Mouse (Mus musculus): ENCODE results near the gene Alox12b.

Alox12b gene

DNA sequence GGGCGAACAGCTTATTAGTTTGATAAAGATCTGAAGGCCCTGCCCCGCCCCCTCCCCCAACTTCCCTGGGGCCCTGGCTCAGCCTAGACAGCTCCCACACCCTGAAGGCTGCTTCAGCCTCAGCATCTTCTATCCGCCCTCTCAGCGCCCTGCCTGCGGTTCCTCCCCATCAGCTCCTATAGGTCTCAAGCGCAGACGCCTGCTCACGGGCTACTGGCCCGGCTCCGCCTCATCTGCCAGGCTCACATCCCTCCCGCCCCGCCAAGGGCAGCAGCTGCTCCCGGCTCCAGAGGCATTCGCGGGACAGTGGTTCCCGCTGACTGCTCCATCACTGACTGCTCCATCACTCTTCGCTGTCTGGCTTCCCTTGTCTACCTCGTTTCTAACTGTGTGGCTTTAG, at the start of gene Alox12b:
Alox12b (plus strand) TSS at position 190 of the 400 bp plus-strand sequence.
- peak in 1 of 2 experiments; percentile 25 for DNase-seq (ENCODE audit: low spot score in 2 of 2)

DNA sequence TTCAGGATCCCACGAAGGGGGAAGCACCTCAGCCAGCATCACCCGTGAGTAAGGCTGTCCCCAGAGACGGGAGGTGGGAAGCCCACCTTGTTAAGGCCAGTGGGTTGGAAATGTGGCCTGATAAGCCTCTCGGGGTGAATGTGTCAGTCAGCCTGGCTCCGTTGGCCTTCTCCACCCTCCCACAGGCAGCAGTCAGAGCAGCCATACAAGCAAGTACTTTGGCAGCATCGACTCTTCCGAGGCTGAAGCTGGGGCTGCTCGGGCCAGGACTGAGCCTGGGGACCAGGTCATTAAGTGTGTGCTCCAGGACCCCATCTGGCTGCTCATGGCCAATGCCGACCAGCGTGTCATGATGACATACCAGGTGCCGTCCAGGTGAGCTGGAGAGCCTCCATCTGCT, 49.1 kb upstream of the Alox12b start:
- no peak for DNase-seq (ENCODE audit: low spot score in 2 of 2)

DNA sequence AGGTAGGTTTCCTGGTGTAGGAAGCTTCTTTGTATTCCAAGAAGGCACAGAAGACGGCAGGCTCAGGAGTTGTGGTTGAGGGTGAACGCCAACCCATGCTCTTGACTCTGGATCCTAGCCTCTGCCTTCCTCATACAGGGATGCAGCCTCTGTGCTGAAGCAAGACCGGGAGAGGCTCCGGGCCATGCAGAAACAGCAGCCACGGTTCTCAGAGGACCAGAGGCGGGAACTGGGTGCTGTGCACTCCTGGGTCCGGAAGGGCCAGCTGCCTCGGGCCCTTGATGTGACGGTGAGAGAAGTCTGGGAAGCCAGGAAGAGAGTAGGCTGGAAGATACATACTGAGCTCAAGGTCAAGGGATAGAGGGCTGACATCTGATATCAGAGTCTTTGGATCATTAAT, 48.6 kb upstream of the Alox12b start:
- DNase-seq (ENCODE audit: low spot score in 2 of 2): no peak

DNA sequence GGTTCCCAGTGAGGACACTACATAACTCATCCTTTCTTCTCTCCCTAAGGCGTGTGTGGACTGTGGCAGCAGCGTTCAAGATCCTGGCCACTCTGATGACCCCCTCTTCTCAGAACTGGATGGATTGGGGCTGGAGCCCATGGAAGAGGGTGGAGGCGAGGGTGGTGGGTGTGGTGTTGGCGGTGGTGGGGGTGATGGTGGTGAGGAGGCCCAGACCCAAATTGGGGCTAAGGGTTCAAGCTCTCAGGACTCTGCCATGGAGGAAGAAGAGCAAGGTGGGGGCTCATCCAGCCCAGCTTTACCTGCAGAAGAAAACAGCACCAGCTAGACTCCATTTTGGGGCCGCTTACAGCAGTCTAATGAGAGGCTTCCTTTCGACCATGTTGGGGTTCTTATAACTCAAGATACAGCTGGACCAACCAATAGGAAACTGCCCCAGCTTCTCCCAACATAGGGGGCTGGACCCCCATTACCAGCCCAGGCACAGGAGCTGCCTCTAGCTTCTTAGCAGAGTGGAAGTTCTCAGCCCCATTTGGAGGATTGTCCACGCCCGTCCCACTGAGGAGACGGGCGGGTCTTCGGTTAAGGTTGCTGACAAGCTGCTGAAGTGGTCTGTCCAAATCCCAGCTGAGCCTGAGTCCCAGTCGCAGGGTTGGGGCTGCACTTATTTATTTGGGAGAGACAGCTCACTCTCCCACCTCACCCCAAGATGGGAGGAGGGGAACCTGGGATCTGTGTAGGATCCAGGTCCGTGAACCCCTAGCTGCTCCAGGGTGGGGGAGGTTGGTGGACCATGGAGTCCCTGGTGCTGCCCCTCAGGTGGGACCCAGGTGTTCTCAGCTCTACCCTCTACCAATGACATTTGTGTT, 47.5 kb upstream of the Alox12b start:
- no peak for DNase-seq (ENCODE audit: low spot score in 2 of 2)

- DNase-seq (ENCODE audit: low spot score in 2 of 2): peak; percentile 92
Observed at GRCm38 (mm10) chr11:69110319-69111046, 46.3 kb upstream of the Alox12b start.

- no peak for DNase-seq (ENCODE audit: low spot score in 2 of 2)
Observed at GRCm38 (mm10) chr11:69111051-69111810, 45.6 kb upstream of the Alox12b start.

DNA sequence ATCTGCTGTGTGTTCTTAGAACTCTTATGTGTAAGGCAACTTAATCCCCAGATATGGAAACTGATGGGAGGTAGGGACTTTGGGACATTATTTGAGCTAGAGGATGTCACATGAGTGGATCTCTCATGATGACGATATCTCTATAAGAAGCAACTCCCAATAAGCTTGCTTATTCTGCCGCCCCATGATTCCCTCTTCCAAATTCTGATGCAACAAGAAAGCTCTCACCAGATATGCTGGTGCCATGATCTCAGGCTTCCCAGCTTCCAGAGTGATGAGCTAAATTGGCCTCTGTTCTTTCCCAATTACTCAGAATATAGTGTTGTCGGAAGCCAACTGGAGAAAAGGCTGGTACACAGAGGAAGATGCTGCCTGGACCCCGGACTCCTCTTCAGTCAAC, 44.9 kb upstream of the Alox12b start:
- no peak for DNase-seq (ENCODE audit: low spot score in 2 of 2)

DNA sequence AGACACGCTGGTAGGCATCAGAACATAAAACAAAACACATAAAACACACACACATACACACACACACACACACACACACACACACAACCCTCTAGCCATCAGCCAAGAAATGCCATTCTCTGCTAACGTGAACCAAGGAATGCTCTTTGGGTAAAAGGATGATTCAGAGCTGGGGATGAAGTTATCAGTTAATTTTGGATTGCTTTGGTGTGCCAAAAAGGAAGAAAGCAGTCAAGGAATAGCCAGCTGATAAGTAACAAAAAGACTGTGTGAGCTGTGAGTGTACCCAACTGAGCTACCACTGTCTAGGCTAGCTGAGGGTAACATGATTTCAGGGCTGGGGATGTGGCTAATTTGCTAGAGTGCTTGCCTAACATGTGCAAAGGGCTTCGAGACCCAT, 42.8 kb upstream of the Alox12b start:
- no peak for DNase-seq (ENCODE audit: low spot score in 2 of 2)

- DNase-seq (ENCODE audit: low spot score in 2 of 2): no peak
Observed at GRCm38 (mm10) chr11:69114621-69115020, 42.2 kb upstream of the Alox12b start.

- DNase-seq (ENCODE audit: low spot score in 2 of 2): no peak
Observed at GRCm38 (mm10) chr11:69116843-69117242, 39.9 kb upstream of the Alox12b start.

DNA sequence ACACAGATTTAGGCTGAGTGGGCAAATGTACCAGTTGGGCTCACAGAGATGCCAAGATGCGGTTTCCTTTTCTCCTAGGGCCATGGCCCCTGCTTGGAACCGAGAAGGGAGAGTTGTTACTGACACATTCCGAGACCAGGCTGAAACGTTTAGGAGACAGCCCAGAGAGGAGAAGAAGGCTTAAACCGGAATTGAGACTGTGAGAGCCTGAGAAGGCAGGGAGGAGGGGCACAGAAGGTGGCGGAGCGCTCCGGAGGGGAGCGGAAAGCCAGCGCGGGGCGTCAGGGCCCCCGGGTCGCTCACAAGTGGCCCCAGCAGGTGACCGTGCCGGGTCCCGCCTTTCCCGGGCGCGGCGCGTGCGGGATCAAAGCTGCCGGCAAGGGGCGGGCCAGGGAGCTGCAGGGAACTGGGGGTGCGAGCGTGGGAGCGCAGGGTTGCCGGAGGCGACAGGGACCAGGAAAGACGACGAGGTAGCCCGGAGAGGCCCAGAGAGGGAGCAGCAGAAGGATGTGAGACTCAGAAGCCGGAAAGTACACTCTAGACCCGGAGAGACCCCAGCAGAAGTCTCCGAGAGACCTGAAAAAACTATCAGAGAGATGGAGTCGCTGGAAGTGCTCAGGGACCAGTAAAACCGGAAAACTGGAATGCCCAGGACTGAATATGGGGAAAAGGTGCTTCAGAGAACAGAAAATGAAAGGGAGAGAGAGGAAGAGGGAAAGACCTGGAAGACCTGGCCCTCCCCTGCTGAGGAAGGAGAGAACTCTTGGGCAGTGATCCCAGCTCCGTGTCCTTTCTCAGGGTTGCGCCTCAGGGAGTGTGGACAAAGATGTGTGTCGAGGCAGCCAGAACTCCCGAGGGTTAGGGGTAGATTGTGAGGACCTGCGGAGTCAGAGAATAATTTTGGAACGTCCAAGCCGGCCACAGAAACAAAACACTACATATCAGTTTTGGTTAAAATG, 38.8 kb upstream of the Alox12b start:
- peak; percentile 50 to 63 for DNase-seq (ENCODE audit: low spot score in 2 of 2)

DNA sequence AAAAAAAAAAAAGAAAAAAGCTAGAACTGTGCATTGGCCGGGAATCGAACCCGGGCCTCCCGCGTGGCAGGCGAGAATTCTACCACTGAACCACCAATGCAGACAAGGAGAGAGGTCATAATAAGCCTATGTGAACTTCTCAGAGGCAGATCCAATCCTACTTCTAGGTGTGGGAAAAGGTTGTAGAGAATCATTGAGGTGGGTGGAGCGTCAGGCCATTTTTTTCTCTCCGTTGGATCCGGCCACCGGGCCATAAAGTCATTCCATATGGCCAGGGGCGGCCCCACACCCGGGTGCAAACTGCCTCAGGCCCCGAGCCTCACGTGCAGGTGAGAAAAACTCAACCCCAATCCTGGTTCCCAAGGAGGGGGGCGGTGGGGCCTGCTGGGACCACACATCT, 38.0 kb upstream of the Alox12b start:
- DNase-seq (ENCODE audit: low spot score in 2 of 2): peak; percentile 88 to 97

- DNase-seq (ENCODE audit: low spot score in 2 of 2): no peak
Observed at GRCm38 (mm10) chr11:69119446-69120155, 37.2 kb upstream of the Alox12b start.

- no peak for DNase-seq (ENCODE audit: low spot score in 2 of 2)
Observed at GRCm38 (mm10) chr11:69120221-69121000, 36.4 kb upstream of the Alox12b start, which contains the start of gene Hes7. Gene Hes7 (plus strand): TSS chr11:69120404.

DNA sequence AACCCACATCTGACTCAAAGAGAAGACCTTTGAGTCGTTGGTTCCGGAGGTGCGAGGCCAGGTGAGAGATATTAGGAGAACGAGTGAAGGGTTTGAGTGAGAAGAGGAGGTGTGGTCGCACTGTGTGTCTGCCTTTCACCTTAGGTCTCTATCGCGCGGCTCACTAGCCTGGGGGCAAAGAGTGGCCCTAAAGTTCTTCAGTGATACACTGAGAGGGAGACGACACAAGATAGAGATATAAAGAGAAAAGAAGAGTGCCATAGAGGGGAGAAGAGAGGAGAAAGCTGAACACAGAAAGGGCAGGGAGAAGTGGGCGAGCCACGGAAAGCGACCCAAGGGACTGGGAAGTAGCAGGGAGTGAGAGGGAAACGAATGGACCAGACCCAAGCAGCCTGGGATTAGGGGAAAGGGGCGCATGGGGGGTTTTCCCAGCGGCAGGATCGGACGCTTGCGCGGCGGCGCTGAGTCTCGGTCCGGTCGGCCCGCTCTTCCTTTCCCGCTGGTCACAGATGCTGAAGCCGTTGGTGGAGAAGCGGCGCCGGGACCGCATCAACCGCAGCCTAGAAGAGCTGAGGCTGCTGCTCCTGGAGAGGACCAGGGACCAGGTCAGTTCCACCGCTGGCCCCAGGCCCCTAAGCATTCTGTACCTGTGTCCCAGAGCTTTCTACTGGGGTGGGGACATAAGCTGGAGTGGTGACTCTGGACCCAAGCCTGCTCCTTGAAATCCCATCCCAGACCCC, 35.6 kb upstream of the Alox12b start:
- no peak for DNase-seq (ENCODE audit: low spot score in 2 of 2)

GRCm38 (mm10) chr11:69121741-69122335, 35.0 kb upstream of the Alox12b start:
- no peak for DNase-seq (ENCODE audit: low spot score in 2 of 2)

GRCm38 (mm10) chr11:69122336-69122951, 34.3 kb upstream of the Alox12b start, which contains the start of gene 9130213A22Rik:
Gene 9130213A22Rik (minus strand): TSS chr11:69122589.
- DNase-seq (ENCODE audit: low spot score in 2 of 2): peak; percentile 81 to 85

Measured in right cerebral cortex, adult 2 months (tissue).